Mouse (Mus musculus) gonadal fat pad, adult 2 months (tissue): ENCODE measurements at regions not wholly inside any gene's neighbourhood (a gene's known extent, or its start where the extent isn't known, plus 50 kb on each side); places are given as distances from the start of the nearest gene placed in this dataset.

Source experiments
- DNase-seq: peaks from one replicate; pipeline ENCODE4 v3.0.0-alpha.2; 2012; ENCODE audit warnings: low read depth

DNA sequence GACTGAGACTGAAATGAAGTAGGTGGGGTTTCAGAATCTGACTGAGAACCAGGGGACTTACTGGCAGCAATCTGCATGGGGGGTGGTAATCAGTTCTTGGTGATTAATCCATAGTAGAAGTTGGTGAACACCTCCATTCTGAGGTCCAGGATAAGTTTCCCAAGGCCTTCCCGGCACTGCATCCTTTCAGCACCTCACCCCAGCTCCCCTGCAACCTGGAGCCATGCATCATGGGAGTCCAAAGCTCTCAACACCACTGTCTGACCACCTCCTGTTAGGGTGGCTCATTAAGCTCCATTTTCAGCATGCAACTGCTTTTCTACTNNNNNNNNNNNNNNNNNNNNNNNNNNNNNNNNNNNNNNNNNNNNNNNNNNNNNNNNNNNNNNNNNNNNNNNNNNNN, 157.0 kb downstream of the Cyp26b1 start:
- DNase-seq, result no peak

DNA sequence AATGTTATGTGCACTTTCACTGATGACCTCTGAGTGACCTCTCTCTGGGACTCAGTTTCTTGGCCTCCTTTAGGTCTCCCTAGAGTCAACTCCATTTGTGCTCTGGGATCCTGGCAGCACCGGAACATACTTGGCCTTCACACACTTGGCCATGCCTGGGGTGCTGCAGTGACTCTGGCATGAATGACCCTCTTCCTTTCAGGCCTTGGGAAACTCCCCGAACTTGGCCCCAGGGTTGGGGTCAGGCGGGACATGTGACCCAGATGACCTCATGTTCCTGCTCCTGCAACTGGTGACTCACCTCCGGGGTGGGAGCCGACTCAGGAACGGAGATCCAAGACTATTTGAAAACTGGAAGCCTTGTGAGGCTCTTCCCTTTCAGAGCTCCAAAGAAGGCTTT, 159.2 kb downstream of the Cyp26b1 start:
- DNase-seq, result no peak

DNA sequence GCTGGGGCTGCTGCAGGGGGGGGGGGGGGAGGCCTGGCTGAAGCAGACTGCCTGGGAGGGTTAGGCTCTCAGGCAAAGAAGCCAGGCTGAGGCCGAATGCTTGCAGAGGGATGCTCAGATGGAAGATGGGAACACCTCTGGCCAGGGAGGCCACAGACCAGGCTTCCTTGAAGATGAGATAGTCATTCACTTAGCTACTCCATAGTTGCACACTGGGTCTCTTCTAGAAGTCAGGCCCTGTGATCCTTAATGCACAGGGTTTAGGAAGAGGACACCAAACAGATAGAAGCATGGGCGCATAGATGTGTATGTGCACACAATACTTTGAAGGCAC, 162.1 kb downstream of the Cyp26b1 start:
- no peak for DNase-seq

DNA sequence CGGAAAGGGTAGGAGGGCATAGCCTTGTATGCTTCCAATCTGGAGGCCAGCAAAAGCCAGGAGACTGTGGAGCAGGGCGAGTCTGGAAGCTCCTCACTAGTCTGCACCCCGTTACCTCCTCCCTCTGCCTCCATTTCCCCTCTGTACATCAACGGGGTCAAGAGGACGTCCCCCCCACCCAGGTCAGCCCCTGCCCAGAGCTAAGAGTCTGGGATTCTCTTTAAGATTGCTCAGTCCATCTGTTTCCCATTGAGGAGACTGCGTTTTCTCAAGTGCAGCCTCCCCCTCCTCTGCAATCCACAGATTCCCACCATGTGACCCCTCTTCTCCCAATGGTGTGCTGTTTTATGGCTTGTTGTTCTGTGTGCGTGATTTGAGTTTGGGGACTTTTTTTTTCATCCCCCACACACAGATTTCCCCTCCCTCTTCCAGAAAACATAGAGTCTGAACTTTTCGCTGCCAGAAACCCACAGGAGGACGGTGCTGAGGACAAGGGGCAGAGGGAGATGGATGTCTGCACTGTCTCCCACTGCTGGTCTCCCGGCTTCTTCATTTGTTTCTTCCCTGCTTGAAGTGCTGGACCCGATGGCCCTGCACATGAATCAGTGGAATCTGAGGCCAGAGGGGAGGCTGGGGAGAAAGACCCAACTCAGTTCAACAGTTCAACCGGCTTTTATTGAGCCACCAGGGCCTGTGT, 162.6 kb downstream of the Cyp26b1 start:
- DNase-seq, result no peak

DNA sequence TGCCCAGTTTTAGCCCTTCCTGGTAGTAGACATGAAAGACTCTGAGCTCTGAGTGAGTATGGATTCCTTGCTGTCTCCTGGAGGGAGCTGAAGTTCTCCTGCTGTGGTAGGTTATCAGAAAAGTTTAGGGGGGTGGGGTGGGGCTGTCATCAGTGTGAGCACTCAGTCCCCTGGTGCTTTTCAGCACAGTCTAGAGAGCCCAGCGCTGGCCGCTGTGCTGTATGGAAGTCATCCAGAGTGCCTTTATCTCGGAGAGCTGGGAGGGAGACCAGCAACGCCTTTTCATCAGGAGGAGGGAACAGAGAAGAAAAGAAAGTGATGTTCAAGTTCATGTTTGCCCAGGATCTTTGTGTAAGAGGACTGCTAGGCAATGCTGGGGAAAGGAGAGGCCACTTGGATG, 163.6 kb downstream of the Cyp26b1 start:
- no peak for DNase-seq

DNA sequence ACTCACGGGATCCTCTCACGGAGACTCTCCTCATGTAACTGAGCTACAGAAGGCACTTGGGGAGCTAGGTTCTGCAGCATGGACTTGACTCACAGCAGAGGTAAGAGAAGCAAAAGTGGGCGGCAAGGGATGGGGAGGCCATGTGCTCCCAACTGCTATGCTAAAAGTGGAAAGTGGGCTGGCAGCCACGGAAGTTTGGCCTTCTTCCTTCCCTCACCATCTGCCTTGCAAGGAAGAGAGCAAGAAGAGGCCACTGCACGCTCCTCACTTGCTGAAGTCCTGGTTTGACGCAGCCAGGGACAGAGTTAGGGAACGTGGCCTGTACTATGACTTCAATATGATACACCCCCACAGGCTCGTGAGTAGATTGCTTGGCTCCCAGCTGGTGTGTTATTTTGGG, 164.5 kb downstream of the Cyp26b1 start:
- no peak for DNase-seq

DNA sequence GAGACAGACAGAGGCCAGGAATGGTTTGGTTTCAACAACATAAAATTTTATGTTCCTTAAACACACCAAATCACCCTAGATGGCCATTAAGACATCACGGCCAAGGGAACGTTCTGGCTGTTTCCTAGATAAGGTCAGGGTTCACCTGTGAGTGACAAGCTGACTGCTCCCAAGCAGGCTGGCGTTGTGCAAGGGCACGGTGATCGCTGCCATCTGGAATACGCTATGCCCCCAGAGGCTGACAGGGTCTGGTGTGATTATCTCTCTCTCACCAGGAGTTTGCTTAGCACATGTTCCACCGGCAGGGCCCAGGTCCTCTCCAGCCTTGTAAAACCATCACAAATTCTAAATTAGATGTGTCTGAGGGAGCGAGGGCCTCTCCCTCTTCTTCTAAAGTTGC, 167.0 kb downstream of the Cyp26b1 start:
- no peak for DNase-seq

DNA sequence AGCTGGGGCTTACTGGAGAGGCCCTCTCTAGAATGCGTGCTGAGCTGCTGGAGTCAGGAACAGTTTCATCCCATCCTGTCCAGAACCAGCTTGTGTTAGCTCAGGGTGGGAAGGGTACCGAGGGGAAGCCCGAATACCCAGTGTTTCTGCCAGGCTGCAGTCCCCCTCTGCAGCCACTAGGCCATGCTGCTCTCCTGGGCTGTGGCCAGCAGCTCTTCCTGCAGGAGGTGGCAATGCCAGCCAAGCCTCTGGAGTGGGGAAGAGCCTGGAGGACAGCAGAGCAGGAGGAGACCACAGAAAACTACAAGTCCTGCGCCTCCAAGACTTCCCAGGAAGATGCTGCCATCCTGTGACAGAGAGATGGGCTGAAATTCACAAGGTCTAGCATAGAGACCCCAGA, 167.9 kb downstream of the Cyp26b1 start:
- no peak for DNase-seq

DNA sequence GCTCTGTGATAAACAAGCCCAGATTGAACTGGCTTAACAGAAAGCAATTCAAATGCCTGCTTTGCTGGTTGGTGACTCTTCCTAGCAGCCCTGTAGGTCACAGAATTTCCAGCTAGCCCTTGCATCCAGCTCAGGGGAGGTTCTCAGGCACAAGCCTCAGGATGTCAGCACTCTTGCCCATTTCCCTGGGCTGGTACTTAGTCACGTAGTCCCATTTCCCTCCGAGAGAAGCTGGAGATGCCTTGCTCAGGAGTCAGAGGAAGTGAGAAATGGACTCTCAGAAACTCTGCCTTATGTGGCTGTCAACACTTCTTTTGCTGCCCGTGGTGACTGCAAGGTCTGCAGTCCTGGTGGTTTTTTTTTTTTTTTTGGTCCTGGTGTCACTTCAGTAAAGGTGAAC, 170.8 kb downstream of the Cyp26b1 start:
- DNase-seq, result no peak

DNA sequence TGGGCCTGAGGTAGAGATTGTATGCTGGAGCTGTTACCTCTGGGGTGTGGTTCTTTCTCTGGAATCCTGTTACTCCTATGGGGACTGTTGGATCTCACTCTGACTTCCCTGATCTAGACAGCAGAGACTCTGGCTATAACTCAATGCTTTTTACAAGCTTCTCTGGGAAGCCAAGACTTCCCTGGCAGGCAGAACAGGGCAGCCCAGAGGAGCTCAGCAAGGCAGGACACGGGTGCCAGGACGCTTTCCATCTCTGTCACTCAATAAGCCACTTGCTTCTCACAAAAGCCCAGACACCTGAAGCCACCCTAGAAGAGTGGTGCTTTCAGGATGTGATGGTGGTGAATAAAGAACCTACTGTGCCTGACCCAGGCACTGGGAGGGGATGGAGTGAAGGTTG, 174.0 kb downstream of the Cyp26b1 start:
- no peak for DNase-seq

DNA sequence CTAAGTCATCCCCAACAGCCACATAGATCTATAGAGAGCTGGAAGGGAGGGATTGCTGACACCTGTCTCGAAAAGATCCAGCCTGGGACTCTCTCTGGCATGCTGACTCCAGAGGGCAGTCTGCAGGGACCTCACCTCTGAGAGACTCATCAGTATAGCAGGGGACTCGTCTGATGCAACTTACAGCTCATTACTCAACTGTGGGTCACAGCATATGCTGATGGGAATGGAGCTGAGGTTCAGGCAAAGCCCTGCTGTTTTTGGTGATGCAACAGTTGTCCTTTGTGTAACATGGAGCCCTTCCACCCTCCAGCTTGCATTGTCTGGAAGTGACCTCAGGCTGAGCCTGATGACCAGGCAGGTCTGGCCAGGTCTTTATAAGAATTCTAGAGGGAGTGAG, 174.4 kb downstream of the Cyp26b1 start:
- DNase-seq, result peak; percentile 36

DNA sequence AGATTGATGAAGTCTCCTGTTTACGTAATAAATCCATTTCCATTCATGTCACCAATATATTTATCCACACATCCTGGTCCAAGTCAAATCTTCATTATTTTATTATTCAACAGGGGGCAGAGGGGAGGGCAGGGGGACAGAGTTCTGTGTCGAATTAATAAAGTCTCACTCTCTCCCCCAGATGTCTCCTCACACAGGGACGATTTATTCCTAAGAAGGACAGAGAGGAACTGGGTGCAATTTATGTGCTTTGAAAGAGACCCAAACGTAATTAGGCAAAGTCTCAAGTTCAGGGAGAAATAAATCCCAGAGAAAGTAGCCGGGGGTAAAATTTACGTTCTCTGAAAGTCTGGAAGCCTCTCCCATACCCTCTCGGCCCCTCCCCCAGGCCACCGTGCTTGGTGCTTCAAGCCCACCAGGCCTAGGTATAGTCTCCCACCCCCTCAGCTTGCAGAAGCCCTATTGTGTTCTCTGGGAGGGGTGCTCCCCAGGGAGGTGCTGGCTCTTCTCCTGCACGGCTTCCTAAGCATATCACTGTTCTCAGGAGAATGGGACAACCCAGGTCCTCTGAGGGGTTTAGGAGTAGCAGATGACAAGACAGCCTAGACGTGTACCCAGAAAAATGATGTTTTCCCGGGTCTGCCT, 176.6 kb downstream of the Cyp26b1 start:
- DNase-seq, result no peak

DNA sequence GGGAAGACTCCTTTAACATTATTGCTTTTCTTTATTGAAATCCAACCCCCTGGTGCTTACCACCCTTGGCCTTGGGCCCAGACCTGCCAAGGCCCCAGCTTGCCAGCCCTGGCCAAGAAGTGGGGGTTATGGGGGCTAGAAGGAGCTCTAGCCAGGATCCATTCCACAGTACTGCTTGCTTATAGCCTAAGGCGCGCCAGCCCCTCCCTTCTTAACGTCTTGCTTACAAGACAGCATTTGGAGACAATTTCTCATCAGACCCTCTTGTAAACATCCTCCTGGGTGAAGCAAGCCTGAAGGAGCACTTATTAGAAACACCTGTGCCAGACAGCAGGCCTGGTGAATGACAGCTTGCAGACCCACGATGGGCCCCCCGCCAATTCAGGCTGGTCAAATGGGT, 179.3 kb downstream of the Cyp26b1 start:
- no peak for DNase-seq

DNA sequence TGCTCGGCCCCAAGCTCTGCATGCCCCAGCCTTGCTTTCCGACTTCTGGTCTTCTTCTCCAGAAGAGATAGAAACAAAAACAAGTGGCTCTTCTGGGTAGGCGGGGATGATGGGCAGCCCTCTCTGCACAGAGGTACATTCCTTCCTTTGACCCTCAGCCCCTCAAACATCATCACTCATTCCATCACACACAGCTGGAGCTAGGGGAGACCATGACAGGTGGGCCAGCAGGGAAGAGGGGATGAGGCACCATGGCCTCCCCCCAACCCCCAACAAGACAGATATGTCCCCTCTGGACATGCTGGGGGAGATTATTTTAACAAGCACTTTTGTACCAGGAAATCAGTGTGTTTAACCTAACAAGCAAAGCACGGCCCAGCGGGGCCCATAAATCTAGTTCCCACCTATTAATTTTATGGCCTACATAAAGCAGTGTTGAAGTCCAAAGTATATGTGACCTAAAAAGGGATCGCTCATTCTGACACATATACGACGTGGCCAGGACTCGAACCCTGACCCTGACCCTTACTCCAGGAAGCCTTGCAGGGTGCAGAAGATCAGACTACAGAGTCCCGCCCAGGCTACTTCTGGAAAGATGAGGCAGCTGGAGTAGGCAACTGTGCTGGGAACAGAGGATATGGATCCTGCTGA, 183.7 kb downstream of the Cyp26b1 start:
- no peak for DNase-seq

DNA sequence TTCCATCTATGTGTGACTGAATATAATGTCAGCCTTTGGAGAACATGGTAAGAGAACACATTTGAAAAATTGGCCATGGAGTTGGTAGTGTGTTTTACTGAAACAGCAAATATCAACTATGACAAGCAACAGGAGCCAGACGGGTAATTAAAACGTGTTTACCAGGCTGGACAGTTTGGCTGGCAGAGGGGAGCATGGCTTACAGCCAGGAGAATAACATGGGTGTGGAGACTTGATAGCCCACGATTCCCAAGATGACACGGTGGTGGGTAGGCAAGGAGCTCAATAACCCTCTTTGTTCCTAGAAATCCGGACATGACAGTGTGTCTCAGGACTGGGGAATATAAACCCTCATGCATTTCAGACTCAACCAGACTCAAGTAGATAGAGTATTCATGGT, 185.2 kb downstream of the Cyp26b1 start:
- no peak for DNase-seq

DNA sequence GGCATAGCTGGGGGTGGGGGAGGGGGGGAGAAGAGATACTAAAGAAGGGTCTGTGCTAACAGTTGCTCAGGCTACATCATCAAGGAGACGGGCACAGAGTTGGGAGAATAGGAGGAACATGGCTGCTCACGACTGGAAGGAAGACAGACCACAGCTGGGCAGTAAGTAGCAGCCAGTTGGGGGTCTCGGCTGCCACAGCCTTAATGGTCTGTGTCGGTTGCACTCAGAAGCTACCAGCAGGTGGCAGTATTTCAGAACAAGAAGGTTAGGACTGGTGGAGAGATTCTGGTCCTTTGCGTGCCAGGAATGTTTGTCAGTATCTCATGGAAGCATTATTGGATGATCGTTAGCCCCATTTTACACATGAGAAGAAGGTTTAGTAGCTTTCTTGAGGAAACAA, 185.9 kb downstream of the Cyp26b1 start:
- DNase-seq, result no peak

DNA sequence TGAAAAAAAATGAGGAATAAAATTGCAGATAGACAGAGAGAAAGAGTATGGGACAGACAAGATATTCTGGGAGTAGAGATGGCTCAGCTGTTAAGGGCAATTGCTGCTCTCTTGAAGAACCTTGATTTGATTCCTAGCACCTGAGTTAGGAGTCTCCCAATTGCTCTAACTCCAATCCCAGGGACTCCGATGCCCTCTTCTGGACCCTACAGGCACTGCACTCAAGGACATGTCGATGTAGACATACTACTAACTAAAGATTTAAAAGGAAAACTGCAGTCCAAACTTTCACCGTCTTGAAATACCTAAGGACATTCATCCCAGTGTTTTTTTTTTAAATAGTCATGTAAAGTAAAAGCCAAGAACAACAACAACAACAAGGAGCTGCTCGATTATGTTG, 189.0 kb downstream of the Cyp26b1 start:
- no peak for DNase-seq

DNA sequence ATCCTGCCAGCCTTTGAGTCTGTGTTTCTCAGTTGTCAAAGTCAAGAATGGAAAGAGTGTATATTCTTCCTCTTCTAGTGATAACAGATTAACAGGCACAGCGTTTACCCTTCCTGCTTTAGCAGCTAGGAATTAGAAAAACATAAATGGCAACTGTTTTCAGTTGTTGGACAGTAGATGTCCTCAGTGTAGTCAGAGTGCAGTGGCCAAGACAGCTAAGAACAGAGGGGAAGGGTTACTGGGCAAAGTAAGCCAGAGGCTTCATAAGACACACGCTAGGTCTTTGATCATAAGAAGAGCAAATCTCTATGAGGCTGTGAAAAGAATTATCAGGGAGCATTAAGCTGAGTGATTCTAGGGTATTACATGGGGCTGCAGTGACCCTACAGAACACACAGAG, 191.3 kb downstream of the Cyp26b1 start:
- DNase-seq, result no peak

DNA sequence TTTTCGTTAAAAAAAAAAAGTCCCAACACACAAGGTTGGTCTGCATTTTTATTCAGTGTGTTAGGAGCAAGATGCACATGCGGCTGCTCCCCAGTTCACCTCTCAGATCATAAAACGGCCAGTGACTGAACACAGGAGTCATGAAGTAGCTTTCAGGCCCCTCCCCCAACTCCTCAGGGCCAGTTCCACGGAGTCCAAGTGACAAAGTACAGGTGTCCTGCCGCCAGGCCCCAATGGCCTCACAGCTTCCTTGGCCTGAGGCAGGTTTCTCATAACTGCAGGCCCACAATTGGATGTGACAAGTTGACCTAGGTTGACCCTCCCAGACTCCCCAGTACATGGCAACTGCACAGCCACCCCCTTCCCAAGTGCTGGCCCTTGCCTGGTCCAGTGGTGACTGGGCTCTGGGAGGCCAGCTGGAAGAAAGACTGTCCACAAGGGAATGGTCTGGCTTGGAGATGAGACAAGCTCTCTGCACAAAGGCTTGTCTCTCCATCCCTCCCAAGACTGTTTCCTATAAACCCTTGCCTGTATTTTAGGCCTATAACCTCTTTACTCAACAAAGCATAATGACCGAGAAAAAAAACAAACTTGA, 199.1 kb downstream of the Cyp26b1 start:
- DNase-seq, result no peak

DNA sequence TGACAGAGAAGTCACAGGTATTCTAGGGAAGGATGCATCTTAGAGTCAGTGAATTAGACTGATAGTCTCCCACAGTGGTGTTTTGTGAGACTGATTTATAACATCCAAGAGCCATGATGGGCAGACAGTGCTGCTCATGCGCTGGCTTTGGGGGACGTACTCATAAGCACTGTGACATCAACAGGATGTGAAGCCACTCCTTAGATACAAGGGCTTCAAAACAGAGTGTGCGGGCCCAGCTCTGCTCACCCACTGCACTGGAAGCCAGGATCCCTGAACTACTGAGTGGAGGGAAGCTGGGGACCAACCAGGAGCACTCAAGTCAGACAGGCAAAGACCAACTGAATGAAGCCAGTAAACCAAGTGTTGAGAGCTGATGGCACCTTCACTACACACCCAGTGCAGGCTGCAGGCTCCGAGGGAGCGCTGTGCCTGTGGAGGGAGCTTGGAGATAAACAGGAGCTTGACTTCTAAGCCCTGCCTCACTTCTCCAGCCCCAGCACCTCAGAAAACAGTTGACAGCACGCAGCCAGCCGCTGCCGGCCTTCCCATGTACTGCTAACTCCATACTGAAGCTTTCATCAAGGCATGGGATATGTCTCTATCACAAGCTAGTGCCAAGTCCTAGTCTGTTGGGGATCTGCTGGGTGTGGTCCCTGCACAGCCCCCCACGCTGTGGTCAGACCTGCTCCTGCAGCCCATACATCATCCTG, 200.0 kb downstream of the Cyp26b1 start:
- no peak for DNase-seq

DNA sequence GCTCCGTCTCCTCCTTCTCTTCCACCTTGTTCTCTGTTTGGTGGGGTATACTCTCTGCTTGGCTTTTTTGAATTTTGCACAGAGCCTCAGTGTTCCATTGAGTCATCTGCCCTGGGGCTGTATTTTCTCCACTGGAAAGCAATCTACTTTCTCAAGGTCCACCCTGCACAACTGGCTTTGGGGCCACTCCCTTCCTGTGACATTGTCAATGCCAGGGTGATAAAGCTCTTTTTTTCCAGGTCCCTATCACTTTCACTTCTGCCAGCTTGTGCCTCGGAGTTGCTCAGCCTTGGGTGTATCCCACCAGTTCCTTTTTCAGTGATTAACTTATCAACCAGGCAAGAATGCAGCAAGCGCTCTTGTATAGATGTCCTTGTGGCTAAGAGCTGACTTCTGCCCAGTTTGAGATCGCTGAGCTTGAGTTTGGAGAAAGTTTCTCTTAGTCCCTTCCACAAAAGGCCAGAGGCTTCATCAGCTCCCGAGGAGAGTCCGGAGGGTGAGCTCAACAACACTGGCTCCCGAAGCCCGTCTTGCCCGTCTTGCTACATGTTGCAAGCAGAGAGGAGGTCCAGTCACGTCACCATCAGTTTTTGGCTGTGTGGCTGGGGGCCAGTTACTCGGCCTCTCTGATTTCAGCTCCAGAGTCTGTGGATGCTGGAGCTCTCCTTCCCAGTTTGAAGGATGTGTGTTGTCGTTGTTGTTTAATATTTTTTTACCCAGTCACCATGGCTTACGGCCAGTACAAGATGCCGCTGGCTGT, 200.8 kb downstream of the Cyp26b1 start:
- DNase-seq, result no peak

DNA sequence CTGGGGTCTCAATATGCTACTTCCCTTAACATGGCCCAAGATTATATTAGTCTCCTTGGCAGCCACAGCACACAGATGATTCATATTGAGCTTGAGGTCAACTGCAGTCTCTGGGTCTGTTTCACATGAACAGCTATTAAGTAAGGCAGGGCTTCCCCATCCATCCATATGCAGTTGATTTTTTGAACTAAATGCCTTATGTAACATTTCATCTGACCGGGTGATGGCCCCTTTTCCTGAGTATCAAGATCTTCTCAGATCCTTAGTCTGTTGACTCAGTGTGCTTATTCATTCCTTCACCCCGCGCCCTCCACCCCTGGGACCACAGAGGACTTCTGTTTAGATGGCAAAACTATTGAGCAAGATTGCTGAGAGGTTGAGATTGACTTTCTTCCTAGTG, 202.7 kb downstream of the Cyp26b1 start:
- no peak for DNase-seq
